Mouse (Mus musculus) liver, embryonic 11.5 days (tissue): ENCODE measurements around the gene Agfg2. TPM values are rescaled to one million over a fixed set of nuclear protein-coding genes. Genes with fewer than 3 reads are reported as not detected.
A peak's percentile ranks its signal among the peaks of the same experiment; 100 is the strongest.

Experiments
- ATAC-seq: fragments of 200-750 bp; cut with Nextera tagmentation; replicated peaks from 2 replicates; pipeline ENCODE4 v1.8.0; 2017; ENCODE audit warnings: moderate number of reproducible peaks, mild to moderate bottlenecking, moderate TSS enrichment, moderate library complexity; ENCODE audit not compliant: low FRiP score
- DNase-seq: peaks from one replicate; pipeline ENCODE4 v3.0.0-alpha.2; 2017; ENCODE audit warnings: low spot score
- H3K27ac ChIP-seq: fragments of 300-500 bp; sonication (generic); 2 replicates; pipeline ENCODE4 v1.5.1; 2014; ENCODE audit warnings: mild to moderate bottlenecking, low read depth, low read length, control low read depth
- H3K27me3 ChIP-seq: fragments of 300-500 bp; sonication (generic); replicated peaks from 2 replicates; pipeline ENCODE4 v1.6.1; 2014; ENCODE audit warnings: low read length, mixed read lengths; ENCODE audit not compliant: control insufficient read depth, insufficient read depth
- H3K36me3 ChIP-seq: fragments of 300-500 bp; sonication (generic); 2 replicates; pipeline ENCODE4 v1.6.1; 2014; ENCODE audit warnings: mild to moderate bottlenecking, low read length, moderate library complexity, mixed read lengths; ENCODE audit not compliant: control insufficient read depth, insufficient read depth
- H3K4me1 ChIP-seq: fragments of 300-500 bp; sonication (generic); replicated peaks from 2 replicates; pipeline ENCODE4 v1.6.1; 2014; ENCODE audit warnings: low read length, mixed read lengths; ENCODE audit not compliant: control insufficient read depth, insufficient read depth
- H3K4me2 ChIP-seq: fragments of 300-500 bp; sonication (generic); 2 replicates; pipeline ENCODE4 v1.6.1; 2014; ENCODE audit warnings: mild to moderate bottlenecking, control low read depth, moderate library complexity
- H3K4me3 ChIP-seq: fragments of 300-500 bp; sonication (generic); 2 replicates; pipeline ENCODE4 v1.5.1; 2014; ENCODE audit warnings: low read depth, low read length, control low read depth
- H3K9ac ChIP-seq: fragments of 300-500 bp; sonication (generic); 2 replicates; pipeline ENCODE4 v1.6.1; 2014; ENCODE audit warnings: low read depth, low read length, control low read depth
- H3K9me3 ChIP-seq: fragments of 300-500 bp; sonication (generic); 2 replicates; pipeline ENCODE4 v1.6.1; 2016; ENCODE audit warnings: low read length, inconsistent platforms, mixed read lengths; ENCODE audit not compliant: control insufficient read depth
- WGBS: fragments of 180-500 bp; shearing (Covaris S2); extraction: QIAGEN DNeasy Blood & Tissue Kit; methylation state at CpG from one replicate; pipeline ENCODE4 v1.1.7; 2014; 5-methylcytosine and 5-hydroxymethylcytosine counted together
- polyA plus RNA-seq: library from polyadenylated mRNA; unstranded; fragments of >200 nt; fragmentation: Nextera tagmentation; extraction: Ambion mirVana; gene quantifications from 2 replicates; pipeline ENCODE4 v1.2.1, GENCODE M21; 2014

Agfg2 gene
- polyA plus RNA-seq, 1 experiment from 2014 or later = 32.4 TPM

- H3K4me3 ChIP-seq = no peak overlapping the region
- no peak overlapping the region for H3K27ac ChIP-seq
- 52% methylated on average over 6 of the region's 6 CpGs for WGBS
- H3K4me2 ChIP-seq = no peak overlapping the region
- 0 out of 2 replicates have a peak, but pooled peaks cover 2% of the 10 kb centered on the region for H3K4me1 ChIP-seq
- ATAC-seq = 0 out of 2 replicates have a peak, but pooled peaks have one; percentile 45
- H3K9ac ChIP-seq = no peak overlapping the region
- DNase-seq = no peak
- H3K27me3 ChIP-seq = no peaks in the 10 kb centered on the region
- no peaks in the 10 kb centered on the region for H3K9me3 ChIP-seq
- H3K36me3 ChIP-seq = peaks cover 43% of the 10 kb centered on the region
Observed at GRCm38 (mm10) chr5:137656977-137657376, 27.5 kb downstream of the Agfg2 start.

GRCm38 (mm10) chr5:137654746-137655145 is 29.8 kb downstream of the Agfg2 start:
- peaks cover 17% of the 10 kb centered on the region for H3K4me1 ChIP-seq
- WGBS = 80% methylated on average over 7 of the region's 7 CpGs
- H3K9me3 ChIP-seq = no peaks in the 10 kb centered on the region
- no peak overlapping the region for H3K4me2 ChIP-seq
- no peak overlapping the region for H3K4me3 ChIP-seq
- no peak overlapping the region for H3K9ac ChIP-seq
- H3K36me3 ChIP-seq = peaks cover 32% of the 10 kb centered on the region
- DNase-seq (no peak), ATAC-seq (no peak)
- no peak overlapping the region for H3K27ac ChIP-seq
- H3K27me3 ChIP-seq = no peaks in the 10 kb centered on the region

GRCm38 (mm10) chr5:137653366-137653765 is 31.2 kb downstream of the Agfg2 start:
- no peak for ATAC-seq
- H3K36me3 ChIP-seq = peaks cover 21% of the 10 kb centered on the region

GRCm38 (mm10) chr5:137652474-137652873 is 32.1 kb downstream of the Agfg2 start:
- WGBS = 40% methylated on average over 3 of the region's 3 CpGs

More at GRCm38 (mm10) chr5:137653366-137653765, 31.2 kb downstream of the Agfg2 start:
- H3K4me3 ChIP-seq = no peak overlapping the region
- H3K9me3 ChIP-seq = no peaks in the 10 kb centered on the region
- no peak overlapping the region for H3K27ac ChIP-seq
- H3K9ac ChIP-seq = no peak overlapping the region
- DNase-seq = no peak
- 90% methylated on average over 10 of the region's 10 CpGs for WGBS
- peaks cover 27% of the 10 kb centered on the region for H3K4me1 ChIP-seq
- H3K4me2 ChIP-seq = no peak overlapping the region
- H3K27me3 ChIP-seq = no peaks in the 10 kb centered on the region

GRCm38 (mm10) chr5:137649669-137650571 is 34.6 kb downstream of the Agfg2 start:
- Histone ChIP-seq H3K27ac (0 out of 2 replicates have a peak overlapping the region, but pooled peaks have one; percentile 25), H3K4me3 (no peak overlapping the region), H3K27me3 (peaks cover 4% of the 10 kb centered on the region; the same call in 1 of the 2 replicates), H3K9ac (no peak overlapping the region), H3K4me1 (peaks cover 42% of the 10 kb centered on the region), H3K9me3 (no peaks in the 10 kb centered on the region), H3K4me2 (peak overlapping the region; percentile 26), H3K36me3 (peaks cover 10% of the 10 kb centered on the region)
- WGBS = 20% methylated on average over 18 of the region's 18 CpGs
- DNase-seq (no peak), ATAC-seq (peak; percentile 50; the same call in 1 of the 2 replicates)

More at GRCm38 (mm10) chr5:137652474-137652873, 32.1 kb downstream of the Agfg2 start:
- no peak for DNase-seq
- no peak overlapping the region for H3K4me2 ChIP-seq
- no peaks in the 10 kb centered on the region for H3K9me3 ChIP-seq
- H3K4me1 ChIP-seq = peaks cover 34% of the 10 kb centered on the region
- no peaks in the 10 kb centered on the region for H3K27me3 ChIP-seq
- peaks cover 17% of the 10 kb centered on the region for H3K36me3 ChIP-seq
- 0 out of 2 replicates have a peak, but pooled peaks have one; percentile 28 for ATAC-seq
- no peak overlapping the region for H3K27ac ChIP-seq
- H3K4me3 ChIP-seq = no peak overlapping the region
- H3K9ac ChIP-seq = no peak overlapping the region

DNA sequence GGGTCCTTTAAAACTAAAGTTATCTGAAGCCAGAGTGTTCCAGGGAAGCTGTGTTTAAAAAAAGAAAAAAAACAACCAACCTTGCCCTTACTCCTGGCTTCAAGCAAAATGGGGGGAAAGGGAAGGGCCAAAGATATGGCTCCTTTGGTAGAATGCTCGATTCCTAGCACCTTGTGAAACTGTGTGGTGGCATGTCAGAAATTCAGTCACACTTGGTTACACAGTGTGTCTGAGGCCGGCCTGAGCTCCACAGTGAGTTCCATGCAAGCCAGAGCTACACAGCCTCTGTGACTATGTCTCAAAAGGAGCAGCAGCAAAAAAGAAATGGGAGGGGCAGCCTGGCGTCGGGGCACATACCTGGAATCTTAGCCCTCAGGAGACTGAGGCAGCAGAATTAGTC is 35.3 kb downstream of the Agfg2 start:
- Histone ChIP-seq H3K9me3 (no peaks in the 10 kb centered on the region), H3K4me3 (no peak overlapping the region), H3K4me1 (peaks cover 44% of the 10 kb centered on the region), H3K27ac (no peak overlapping the region), H3K36me3 (peaks cover 10% of the 10 kb centered on the region), H3K4me2 (no peak overlapping the region), H3K9ac (no peak overlapping the region), H3K27me3 (peaks cover 9% of the 10 kb centered on the region)
- WGBS = 45% methylated on average over 4 of the region's 4 CpGs
- ATAC-seq (no peak), DNase-seq (no peak)

GRCm38 (mm10) chr5:137647827-137648601 is 36.5 kb downstream of the Agfg2 start:
- Histone ChIP-seq H3K27me3 (peaks cover 17% of the 10 kb centered on the region), H3K27ac (no peak overlapping the region), H3K9me3 (no peaks in the 10 kb centered on the region), H3K4me2 (peak overlapping the region; percentile 6; the same call in 1 of the 2 replicates), H3K4me3 (no peak overlapping the region), H3K36me3 (peaks cover 10% of the 10 kb centered on the region), H3K4me1 (peaks cover 44% of the 10 kb centered on the region), H3K9ac (no peak overlapping the region)
- WGBS = 53% methylated on average over 9 of the region's 9 CpGs
- DNase-seq = no peak
- peak; percentile 50; the same call in 1 of the 2 replicates for ATAC-seq

DNA sequence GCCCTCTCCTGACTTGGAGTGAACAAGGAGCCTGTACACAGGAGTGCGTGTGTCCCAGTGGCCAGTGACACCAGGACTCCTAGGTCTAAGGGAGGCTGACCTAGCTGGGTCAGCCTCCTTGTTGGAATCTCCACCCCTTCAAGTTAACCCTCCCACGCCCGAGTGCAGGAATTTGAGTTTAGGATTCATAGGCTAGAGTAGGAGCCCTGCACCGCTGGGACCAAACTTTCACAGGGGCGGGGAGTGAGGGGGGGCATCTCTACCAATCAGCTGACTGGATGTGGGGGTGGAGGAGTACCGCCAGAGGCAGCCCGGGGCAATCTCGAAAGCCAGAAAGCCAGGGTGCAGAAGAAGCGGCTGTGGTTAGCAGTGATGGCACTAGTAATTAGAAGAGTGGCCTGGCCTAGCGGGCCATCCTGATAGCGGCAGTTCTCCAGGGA is 38.9 kb downstream of the Agfg2 start, which contains the start of gene Irs3:
TSS of gene Irs3 (minus strand) at position 63 of the 440 bp plus-strand sequence.
- WGBS = 16% methylated on average over 11 of the region's 11 CpGs
- no peak within 1 kb of the TSS for H3K27ac ChIP-seq
- peaks cover 17% of the 10 kb centered on the region for H3K27me3 ChIP-seq
- H3K9ac ChIP-seq = no peak within 1 kb of the TSS
- H3K9me3 ChIP-seq = no peaks in the 10 kb centered on the region
- H3K4me2 ChIP-seq = peak within 1 kb of the TSS; percentile 62
- peaks cover 36% of the 10 kb centered on the region for H3K4me1 ChIP-seq
- ATAC-seq (no peak; the same call in 1 of the 2 replicates), DNase-seq (no peak)
- peak within 1 kb of the TSS; percentile 35 for H3K4me3 ChIP-seq
- peaks cover 7% of the 10 kb centered on the region for H3K36me3 ChIP-seq
